Mouse (Mus musculus): Measurements from ENCODE around the gene Sp3.
"Not testable (repeated sequence)": the region's sequence is repeated elsewhere in the genome, so short reads cannot be mapped to it uniquely, and the experiment has no call there.

Gene Sp3

DNA sequence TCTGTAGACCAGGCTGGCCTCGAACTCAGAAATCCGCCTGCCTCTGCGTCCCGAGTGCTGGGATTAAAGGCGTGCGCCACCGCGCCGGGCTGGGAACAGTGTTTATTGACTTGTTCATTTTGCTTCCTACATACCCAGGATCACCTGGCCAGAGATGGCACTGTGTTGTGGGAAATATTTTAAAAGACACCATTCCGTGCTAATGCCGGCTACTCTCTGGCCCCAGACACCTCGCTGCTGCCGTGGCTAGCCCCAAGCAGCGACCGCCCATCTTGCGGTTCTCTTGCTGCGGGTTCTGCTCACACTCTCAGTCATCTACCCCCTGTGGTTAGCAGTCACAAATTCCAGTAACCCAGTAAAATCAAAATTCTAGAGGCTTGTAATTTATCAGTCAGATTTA is 12.3 kb upstream of the Sp3 start:
- no peak for DNase-seq (ENCODE audit: low spot score)

DNA sequence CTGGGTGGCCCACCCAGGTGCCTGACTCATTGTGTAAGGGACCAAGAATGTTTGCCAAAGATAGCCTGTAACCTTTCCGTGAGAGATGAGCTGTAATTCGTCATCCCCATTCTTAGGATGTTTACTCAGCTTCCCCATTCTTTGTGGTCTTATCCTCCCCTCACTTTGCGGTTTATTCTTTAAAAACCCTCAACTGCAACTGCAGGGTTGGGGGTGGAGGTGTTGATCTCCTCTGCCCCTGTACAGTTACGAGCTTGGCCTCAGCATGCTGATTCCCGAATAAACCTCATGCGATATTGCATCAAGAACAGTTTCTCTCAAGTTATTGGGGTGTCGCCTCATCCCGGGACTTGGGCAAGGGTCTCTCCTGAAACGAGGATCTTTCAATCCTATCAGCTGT is 8.7 kb upstream of the Sp3 start:
- not testable (repeated sequence) for DNase-seq (ENCODE audit: low spot score)

- DNase-seq (ENCODE audit: low spot score) = no peak
Observed at GRCm38 (mm10) chr2:72986616-72987015, 6.4 kb upstream of the Sp3 start, which contains the start of gene Gm11084. Gm11084 (minus strand) TSS chr2:72986716.

DNA sequence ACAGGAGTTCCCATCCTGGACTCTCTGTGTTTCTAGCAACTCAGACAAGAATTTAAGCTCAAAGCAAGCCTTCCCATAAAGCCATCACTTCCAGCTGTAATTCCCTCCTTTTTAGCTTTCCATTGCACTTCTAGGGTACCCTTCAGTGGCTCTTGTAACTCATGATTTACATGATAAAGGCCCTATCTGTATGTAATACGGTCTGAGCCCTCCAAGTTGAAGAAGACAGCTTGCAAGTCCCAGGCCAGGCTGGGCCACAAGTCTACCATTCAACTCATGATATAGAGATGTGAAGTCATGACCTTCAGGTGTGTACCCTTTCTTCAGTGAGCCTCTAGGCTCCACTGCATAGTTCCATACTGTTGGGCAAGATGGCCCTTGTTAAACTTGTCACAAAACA is 5.3 kb upstream of the Sp3 start:
- DNase-seq (ENCODE audit: low spot score) = no peak

DNA sequence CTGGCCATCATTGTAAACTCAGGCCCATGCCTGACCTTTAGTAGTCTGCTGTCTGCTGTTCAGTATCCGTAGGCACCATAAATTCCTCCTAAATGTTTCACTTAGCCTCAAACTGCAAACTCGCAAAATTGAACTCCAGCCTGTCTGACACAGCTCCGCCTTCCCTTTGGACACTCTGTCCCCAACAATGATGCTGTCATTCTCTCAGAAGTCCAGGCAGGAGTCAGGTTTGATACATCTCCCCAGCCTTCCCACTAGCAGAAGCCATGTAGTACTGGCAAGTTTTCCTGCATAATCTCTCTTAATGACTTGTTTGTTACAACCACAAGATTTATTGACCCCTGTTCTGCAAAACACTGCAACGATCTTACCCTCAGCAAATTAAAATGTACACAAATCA is 4.6 kb upstream of the Sp3 start:
- DNase-seq (ENCODE audit: low spot score) = no peak

DNA sequence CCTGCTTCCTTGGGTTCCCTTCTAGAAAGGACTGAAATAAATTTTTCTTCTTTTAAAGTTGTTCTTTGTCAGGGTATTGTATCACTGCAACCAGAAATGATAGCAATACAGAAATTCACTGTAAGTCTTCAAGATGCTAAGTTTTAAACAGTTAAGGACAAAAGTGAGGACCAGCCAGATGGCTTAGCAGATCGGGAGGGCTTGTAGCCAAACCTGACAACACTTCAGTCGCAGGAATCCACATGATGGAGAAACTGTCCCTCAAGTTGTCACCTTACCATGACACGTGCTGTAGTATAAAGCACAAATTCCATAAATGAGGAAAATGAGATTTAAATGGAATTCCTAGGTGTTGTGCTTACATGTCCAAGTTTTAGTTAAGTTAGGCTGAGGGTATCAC is 3.0 kb upstream of the Sp3 start:
- DNase-seq (ENCODE audit: low spot score) = no peak

GRCm38 (mm10) chr2:72982110-72982785 is 2.0 kb upstream of the Sp3 start:
- no peak for DNase-seq (ENCODE audit: low spot score)

GRCm38 (mm10) chr2:72981441-72982109 is 1.3 kb upstream of the Sp3 start:
- DNase-seq (ENCODE audit: low spot score) = no peak

GRCm38 (mm10) chr2:72981075-72981420 is 802 bp upstream of the Sp3 start:
- no peak for DNase-seq (ENCODE audit: low spot score)

DNA sequence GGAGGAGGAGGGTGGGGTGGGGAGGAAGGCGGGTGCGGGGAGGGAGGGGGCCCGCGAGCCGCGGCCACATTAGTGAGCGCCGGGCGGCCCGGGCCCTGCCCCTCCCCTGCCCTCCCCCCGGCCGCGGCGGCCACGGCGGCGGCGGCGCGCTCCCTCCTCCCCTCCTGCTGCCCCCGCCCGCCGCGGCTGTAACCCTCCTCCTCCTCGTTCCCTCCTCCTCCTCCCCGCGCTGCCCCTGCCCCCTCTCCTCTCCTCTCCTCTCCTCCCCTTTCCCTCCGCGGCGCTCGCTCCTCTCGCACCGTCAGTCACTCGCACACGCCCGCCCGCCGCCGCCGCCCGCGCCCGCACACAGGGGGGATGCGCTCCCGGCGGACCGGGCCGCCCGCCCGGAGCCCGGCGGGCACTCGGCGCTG is 581 bp downstream of the Sp3 start:
- DNase-seq (ENCODE audit: low spot score) = peak; percentile 65

GRCm38 (mm10) chr2:72978901-72979658 is 1.2 kb downstream of the Sp3 start:
- peak; percentile 77 for DNase-seq (ENCODE audit: low spot score)

GRCm38 (mm10) chr2:72978473-72978872 is 1.8 kb downstream of the Sp3 start:
- DNase-seq (ENCODE audit: low spot score) = peak; percentile 28

GRCm38 (mm10) chr2:72977272-72977671 is 3.0 kb downstream of the Sp3 start:
- no peak for DNase-seq (ENCODE audit: low spot score)

GRCm38 (mm10) chr2:72976036-72976435 is 4.2 kb downstream of the Sp3 start:
- no peak for DNase-seq (ENCODE audit: low spot score)

DNA sequence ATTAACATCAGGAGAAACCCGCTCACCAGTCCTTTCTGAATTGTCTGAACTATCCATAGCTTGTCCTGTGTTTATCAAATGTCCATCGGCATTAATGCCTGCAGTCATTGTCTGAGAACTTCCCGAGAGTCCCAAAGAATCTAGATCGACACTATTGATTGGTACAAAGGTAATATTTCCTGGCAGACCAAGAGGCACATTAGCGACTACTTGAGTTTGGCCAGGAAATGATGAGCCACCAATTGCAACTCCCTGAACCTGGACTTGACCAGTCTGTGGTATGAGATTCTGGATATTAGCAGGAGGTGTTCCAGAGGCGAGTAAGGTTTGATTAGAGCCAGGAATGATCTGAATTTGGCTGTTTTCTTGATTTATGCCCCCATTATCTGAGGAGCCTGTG is 9.4 kb downstream of the Sp3 start:
- no peak for DNase-seq (ENCODE audit: low spot score)

- DNase-seq (ENCODE audit: low spot score) = no peak
Observed at GRCm38 (mm10) chr2:72970302-72970701, 9.9 kb downstream of the Sp3 start.

- DNase-seq (ENCODE audit: low spot score) = no peak
Observed at GRCm38 (mm10) chr2:72968536-72968935, 11.7 kb downstream of the Sp3 start.

DNA sequence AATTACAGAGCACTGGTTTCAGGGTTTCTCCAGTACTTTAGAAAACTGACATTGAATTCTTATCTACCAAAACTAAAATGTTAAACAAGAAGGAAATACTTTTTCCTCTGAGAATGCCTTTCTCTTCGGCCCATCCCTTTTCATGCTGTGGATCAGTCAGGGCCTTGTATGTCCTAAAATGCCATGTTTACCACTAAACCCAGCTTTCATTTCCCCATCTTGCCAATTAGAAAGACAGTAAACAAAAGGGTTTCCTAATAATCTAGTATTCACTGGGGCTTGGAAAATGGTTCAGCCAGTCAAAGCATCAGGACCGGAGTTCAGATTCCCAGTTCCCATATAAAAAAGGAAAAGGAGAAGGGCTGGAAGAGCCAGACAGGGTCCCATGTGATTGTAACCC is 14.8 kb downstream of the Sp3 start:
- DNase-seq (ENCODE audit: low spot score) = no peak

DNA sequence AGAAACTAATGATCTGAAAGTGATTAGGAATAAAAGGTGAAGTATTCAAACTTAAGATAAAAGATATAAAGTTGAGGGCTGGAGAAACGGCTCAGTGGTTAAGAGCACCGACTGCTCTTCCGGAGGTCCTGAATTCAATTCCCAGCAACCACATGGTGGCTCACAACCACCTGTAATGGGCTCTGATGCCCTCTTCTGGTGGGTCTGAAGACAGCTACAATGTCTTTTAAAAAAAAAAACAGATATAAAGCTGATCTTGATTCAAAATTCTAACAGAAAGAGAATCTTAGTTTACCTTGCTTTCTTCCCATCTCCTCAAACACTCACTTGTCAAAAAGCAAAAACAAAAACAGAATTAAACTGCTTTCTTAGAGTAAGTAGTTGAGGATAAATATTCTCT is 23.8 kb downstream of the Sp3 start:
- no peak for DNase-seq (ENCODE audit: low spot score)

- DNase-seq (ENCODE audit: low spot score) = no peak
Observed at GRCm38 (mm10) chr2:72952979-72953378, 27.3 kb downstream of the Sp3 start.

- no peak for DNase-seq (ENCODE audit: low spot score)
Observed at GRCm38 (mm10) chr2:72935937-72936336, 44.3 kb downstream of the Sp3 start.

- DNase-seq (ENCODE audit: low spot score) = no peak
Observed at GRCm38 (mm10) chr2:72932186-72932585, 48.1 kb downstream of the Sp3 start.

DNA sequence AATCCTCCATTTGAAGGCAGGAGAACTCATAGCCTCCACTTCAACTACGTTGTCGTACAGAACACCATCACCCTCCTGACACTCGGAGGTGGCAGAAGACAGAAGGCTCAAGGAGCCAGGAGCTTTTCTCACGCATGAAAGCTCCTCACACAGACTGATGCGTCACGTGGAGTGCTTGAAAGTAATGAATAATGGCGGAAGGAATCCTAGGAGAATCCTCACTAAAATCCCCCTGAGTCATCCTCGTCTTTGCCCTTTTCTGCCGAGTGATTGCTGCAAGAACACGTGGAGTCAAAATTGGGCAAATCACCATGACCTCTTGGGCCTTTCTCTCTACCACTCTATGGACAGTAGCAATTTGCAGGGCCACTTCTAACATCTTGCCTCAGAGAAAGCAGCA is 55.3 kb downstream of the Sp3 start:
- DNase-seq (ENCODE audit: low spot score) = no peak

All from left cerebral cortex, adult 11 months (tissue).